Mouse (Mus musculus) layer of hippocampus, adult 11-12 months (tissue): ENCODE measurements around the gene Olfr1123.
"Not testable (repeated sequence)": the region's sequence is repeated elsewhere in the genome, so short reads cannot be mapped to it uniquely, and the experiment has no call there.

Experiments
- DNase-seq: peaks from one replicate; pipeline ENCODE4 v3.0.0; 2022; ENCODE audit warnings: low spot score

Gene Olfr1123

DNA sequence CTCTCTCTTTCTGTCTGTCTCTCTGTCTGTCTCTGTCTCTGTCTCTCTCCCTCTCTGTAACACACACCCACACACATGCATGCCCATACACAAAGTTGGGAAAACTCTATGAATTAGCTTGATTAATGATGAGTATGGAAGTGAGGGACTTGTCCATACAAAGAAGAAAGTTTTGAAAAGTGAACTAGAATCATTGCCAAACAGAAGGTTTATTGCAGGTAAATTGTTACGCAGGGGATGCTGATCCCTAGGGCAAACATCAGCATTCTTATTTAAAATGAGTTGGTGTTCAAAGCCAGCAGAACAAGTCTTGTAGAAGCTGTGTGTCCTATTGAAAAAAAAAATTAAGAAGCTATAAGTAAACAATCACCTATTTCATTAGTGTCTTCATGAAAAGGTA lies at the start of gene Olfr1123:
Olfr1123 (plus strand) TSS at position 301 of the 400 bp plus-strand sequence.
- no peak for DNase-seq

DNA sequence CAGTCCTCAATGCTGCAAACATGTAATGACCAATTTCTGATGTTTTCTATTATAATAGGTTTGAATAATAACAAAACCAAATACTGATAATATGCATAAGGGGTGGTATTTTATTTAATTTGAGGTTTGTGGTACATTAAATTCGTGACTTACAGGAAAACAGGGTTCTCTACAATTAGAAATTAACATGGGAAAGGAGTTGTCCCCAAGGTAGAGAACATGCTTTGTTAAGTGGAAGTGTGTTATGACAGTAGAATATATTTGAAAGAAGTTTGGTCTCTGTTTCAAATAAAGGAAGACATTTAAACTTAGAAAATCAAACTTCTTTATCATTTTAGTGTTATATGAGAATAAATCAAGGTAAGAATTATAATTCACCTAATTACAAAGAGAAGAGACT lies 46.8 kb upstream of the Olfr1123 start, which contains the start of gene Olfr1121:
Olfr1121 (plus strand) TSS at position 301 of the 400 bp plus-strand sequence.
- no peak for DNase-seq

DNA sequence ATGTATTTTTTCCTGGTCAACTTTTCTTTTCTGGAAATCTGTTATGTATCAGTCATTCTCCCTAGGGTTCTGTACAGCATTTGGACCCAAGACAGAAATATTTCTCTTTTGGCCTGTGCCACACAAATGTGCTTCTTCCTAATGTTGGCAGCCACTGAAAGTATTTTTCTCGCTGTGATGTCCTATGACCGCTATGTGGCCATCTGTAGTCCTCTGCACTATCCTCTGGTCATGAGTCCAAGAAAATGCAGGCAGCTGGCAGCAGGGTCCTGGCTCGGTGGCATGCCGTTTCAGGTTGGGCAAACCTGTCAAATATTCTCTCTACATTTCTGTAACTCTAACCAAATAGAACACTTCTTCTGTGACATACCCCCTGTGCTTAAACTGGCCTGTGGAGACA lies 44.7 kb upstream of the Olfr1123 start:
- no peak for DNase-seq

DNA sequence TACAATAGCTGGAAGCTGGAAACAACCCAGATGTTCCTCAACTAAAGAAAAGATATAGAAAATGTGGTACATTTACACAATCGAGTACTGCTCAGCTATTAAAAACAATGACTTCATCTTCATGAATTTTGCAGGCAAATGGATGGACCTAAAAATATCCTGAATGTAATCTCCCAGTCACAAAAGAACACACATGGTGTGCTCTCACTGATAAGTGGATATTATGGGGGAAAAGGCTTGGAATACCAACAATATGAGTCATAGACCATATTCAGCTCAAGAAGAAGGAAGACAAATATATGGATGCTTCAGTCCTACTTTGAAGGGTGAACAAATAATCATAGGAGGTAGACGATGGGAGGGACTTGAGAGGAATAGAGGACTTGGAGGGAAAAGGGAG lies 32.5 kb upstream of the Olfr1123 start:
- no peak for DNase-seq

DNA sequence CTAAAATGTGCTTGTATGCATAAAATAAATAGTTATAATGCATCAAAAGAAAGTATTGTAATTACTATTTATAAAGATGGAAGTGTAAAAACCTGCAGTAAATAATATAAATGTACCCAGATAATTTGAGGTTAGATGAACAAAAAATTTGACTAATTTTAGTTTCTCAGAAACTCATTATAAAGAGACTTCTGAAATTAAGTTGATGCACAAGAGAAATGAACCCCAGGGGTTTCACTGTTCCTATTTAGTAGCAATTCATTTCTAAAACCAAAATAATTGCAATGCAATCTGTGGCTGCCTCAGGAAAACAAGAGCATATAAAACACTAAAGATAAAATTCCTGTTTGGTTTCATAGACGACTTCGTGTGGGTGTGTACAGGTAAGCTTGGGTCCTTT lies 30.9 kb upstream of the Olfr1123 start, which contains the start of gene Olfr1122:
Olfr1122 (plus strand) TSS at position 301 of the 400 bp plus-strand sequence.
- DNase-seq, result no peak

DNA sequence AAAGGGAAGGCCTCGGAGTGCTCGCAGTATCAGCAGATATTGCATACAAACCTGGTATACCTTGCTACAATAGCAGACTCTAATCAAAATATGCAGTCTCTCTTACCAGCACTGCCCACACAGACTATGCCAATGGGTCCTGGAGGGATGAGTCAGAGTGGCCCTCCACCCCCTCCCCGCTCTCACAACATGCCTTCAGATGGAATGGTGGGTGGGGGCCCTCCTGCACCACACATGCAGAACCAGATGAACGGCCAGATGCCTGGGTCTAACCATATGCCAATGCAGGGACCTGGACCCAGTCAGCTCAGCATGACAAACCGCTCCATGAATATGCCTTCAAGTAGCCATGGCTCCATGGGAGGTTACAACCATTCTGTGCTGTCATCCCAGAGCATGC lies 22.8 kb upstream of the Olfr1123 start:
- not testable (repeated sequence) for DNase-seq

DNA sequence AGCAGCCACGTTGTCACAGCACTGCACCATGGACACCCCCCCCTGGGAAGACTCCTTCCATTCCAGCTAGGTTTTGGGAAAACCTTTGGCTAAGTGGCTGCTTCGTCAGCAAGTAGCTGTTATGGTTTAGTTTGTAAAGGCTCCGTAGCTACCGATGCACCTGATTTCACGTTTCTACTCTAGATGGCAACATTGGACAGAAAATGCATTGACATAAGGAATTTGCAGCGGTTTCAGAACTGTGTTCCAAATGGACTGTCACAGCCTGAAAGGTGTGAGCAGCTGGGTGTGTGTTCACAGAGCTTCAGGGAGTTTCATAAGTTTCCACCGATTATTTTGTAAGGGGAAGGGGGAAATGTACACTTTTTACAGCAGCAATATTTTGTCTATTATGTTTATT lies 21.7 kb upstream of the Olfr1123 start:
- not testable (repeated sequence) for DNase-seq

DNA sequence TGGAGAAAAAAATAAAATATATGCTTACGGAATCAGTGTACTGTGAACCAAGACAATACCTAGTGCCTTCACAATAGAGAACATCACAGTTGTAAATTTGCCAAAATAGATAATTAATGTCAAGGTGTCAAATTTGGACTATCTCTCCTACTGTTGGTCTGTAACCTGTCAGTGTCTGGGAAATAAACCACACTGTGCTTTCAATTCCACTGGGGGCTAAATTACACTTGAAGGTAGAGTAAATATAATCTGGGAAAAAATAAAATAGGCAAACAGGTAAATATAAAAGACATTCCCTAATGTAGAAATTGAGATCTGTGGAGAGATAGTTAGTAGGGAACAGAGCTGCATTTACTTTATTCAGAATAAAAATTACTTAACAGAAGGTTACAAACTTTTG lies 13.5 kb downstream of the Olfr1123 start, which contains the start of gene Olfr1124:
Olfr1124 (plus strand) TSS at position 301 of the 400 bp plus-strand sequence.
- no peak for DNase-seq

DNA sequence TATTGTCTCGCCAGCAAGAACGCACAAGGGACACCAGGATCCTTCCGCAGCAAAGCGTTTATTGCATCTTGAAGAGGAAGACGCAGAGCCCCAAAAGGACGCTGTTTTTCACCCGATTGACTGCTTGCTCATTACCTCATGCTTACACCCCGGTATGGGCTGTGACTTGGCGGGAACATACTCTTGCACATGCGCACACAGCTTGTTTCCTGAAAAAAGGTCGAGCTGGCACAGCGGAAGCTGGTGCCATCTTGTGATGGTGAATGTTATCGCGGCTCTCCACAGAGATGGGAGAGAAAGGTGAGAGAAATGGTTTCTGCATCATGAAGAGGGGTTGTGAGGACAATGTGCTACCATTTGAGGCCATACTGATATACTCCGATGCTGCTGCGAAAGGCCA lies 21.3 kb downstream of the Olfr1123 start:
- no peak for DNase-seq

DNA sequence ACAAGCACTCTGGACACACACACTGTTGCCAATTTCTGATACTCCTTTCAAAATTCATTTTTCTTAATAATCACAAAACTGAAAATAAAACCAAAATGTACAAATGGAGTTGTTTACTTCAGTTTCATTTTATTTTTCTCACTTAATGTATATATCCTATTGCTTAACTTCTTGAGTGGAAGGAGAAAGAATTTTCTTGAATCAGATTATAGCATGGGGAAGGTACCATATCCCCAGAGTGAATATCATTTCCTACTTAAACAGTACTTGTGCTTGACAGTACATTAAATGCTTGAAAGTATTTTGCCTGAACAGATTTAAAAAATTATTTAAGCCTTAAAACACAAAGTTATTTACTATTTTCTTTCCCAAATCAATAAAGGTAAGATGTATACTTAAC lies 37.2 kb downstream of the Olfr1123 start, which contains the start of gene Olfr1126:
Olfr1126 (plus strand) TSS at position 301 of the 400 bp plus-strand sequence.
- DNase-seq, result no peak

DNA sequence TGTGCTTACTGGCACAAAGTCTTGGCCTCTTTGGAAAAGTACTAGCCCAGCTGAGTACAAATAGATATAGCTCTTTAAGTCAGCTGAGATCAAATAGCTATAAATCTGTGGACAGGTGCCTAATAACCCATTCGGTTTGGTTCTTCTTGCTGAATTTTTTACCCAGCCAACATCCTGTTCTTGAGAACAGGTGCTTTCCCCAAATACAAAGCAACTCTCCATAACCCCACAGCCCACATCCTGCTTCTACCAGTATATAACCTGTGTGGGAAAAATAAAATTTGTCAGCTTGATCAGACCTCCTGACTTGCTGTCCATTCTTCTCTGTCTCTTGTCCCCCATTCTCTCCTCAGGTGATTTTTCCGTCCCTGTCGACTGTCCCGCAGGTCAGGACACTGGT lies 45.3 kb downstream of the Olfr1123 start:
- no peak for DNase-seq
